Mouse (Mus musculus) frontal cortex, postnatal 36 days (tissue): ENCODE data around the gene Nup107.
"Not testable (repeated sequence)": the region's sequence is repeated elsewhere in the genome, so short reads cannot be mapped to it uniquely, and the experiment has no call there.

Source experiments
- DNase-seq, 2 experiments: peaks; one replicate each; pipeline ENCODE4 v3.0.0; 2022; ENCODE audit warnings: low spot score in 2 of 2

Gene Nup107

GRCm38 (mm10) chr10:117738140-117738921 is 54.2 kb downstream of the Nup107 start:
- no peak for DNase-seq

GRCm38 (mm10) chr10:117737498-117737897 is 55.0 kb downstream of the Nup107 start:
- DNase-seq, result not testable (repeated sequence)

GRCm38 (mm10) chr10:117737075-117737474 is 55.4 kb downstream of the Nup107 start:
- no peak for DNase-seq

GRCm38 (mm10) chr10:117736573-117736972 is 55.9 kb downstream of the Nup107 start:
- no peak for DNase-seq

GRCm38 (mm10) chr10:117735396-117735795 is 57.1 kb downstream of the Nup107 start:
- not testable (repeated sequence) for DNase-seq

- DNase-seq, result not testable (repeated sequence)
Measured at GRCm38 (mm10) chr10:117734104-117734852, 58.2 kb downstream of the Nup107 start.

GRCm38 (mm10) chr10:117733626-117734025 is 58.9 kb downstream of the Nup107 start:
- DNase-seq, result not testable (repeated sequence)

- DNase-seq, result no peak
Measured at GRCm38 (mm10) chr10:117732962-117733592, 59.4 kb downstream of the Nup107 start.

- DNase-seq, result no peak
Measured at GRCm38 (mm10) chr10:117732184-117732583, 60.3 kb downstream of the Nup107 start.

- DNase-seq, result peak in 1 of 2 experiments; percentile 48
Measured at GRCm38 (mm10) chr10:117731244-117732101, 61.0 kb downstream of the Nup107 start.

- DNase-seq, result no peak
Measured at GRCm38 (mm10) chr10:117730637-117731203, 61.8 kb downstream of the Nup107 start.

GRCm38 (mm10) chr10:117730140-117730539 is 62.4 kb downstream of the Nup107 start:
- no peak for DNase-seq

GRCm38 (mm10) chr10:117729139-117729814 is 63.2 kb downstream of the Nup107 start:
- no peak for DNase-seq

- no peak for DNase-seq
Measured at GRCm38 (mm10) chr10:117728574-117728973, 63.9 kb downstream of the Nup107 start.

GRCm38 (mm10) chr10:117727518-117728110 is 64.9 kb downstream of the Nup107 start:
- no peak for DNase-seq

GRCm38 (mm10) chr10:117726888-117727385 is 65.6 kb downstream of the Nup107 start:
- DNase-seq, result no peak

GRCm38 (mm10) chr10:117726350-117726749 is 66.2 kb downstream of the Nup107 start:
- DNase-seq, result no peak

- DNase-seq, result no peak
Measured at GRCm38 (mm10) chr10:117725671-117726070, 66.8 kb downstream of the Nup107 start.

GRCm38 (mm10) chr10:117724804-117725361 is 67.6 kb downstream of the Nup107 start:
- DNase-seq, result no peak
